Mouse (Mus musculus) CH12.LX (cell line): Measurements from ENCODE around the gene Car8. TPM values are rescaled to one million over a fixed set of nuclear protein-coding genes. Genes with fewer than 3 reads are reported as not detected.

Experiments
- DNase-seq: peaks from one replicate; pipeline ENCODE4 v3.0.0-alpha.2; 2013; ENCODE audit errors: extremely low read depth
- H3K27ac ChIP-seq: 2 replicates; pipeline ENCODE4 v1.5.1; 2012; ENCODE audit warnings: low read depth, mild to moderate bottlenecking, control low read depth, moderate library complexity; ENCODE audit not compliant: insufficient read depth
- H3K27me3 ChIP-seq: replicated peaks from 2 replicates; pipeline ENCODE3; 2012; ENCODE audit warnings: inconsistent platforms
- H3K36me3 ChIP-seq, 2 experiments: replicated peaks in 1 of 2; 2 replicates each; pipeline versions ENCODE3 to v1.6.1; 2012; ENCODE audit warnings: inconsistent platforms in 1 of 2, low read length in 1 of 2, mild to moderate bottlenecking in 1 of 2, mixed read lengths in 1 of 2, moderate library complexity in 1 of 2; ENCODE audit not compliant: control insufficient read depth in 1 of 2, insufficient read depth in 1 of 2
- H3K4me1 ChIP-seq, 2 experiments: 2 replicates each; pipeline ENCODE4 v1.6.1; 2012; ENCODE audit warnings: inconsistent platforms in 1 of 2, moderate library complexity in 1 of 2; ENCODE audit not compliant: insufficient read depth in 2 of 2, control insufficient read depth in 1 of 2
- H3K4me2 ChIP-seq: 2 replicates; pipeline ENCODE4 v1.6.1; 2012; ENCODE audit warnings: low read depth, mild to moderate bottlenecking, control low read depth; ENCODE audit not compliant: poor library complexity, insufficient read depth, severe bottlenecking
- H3K4me3 ChIP-seq, 3 experiments: fragments of 150-350 bp in 1 of 3; sonication (generic) in 1 of 3; replicated peaks in 1 of 3; 2 replicates each; pipeline versions ENCODE3 to v1.5.1; 2011 to 2012; ENCODE audit warnings: low read depth in 2 of 3, low read length in 2 of 3, mild to moderate bottlenecking in 2 of 3, moderate library complexity in 2 of 3, control low read depth in 1 of 3, improper control_type of control experiment in 1 of 3, inconsistent platforms in 1 of 3, mixed read lengths in 1 of 3; ENCODE audit not compliant: poor library complexity in 1 of 3
- H3K79me2 ChIP-seq: replicated peaks from 2 replicates; pipeline ENCODE4 v1.6.1; 2012; ENCODE audit warnings: mild to moderate bottlenecking, moderate library complexity; ENCODE audit not compliant: control insufficient read depth, poor library complexity, insufficient read depth, severe bottlenecking; ENCODE audit errors: extremely low read depth
- H3K9ac ChIP-seq: 2 replicates; pipeline ENCODE4 v1.6.1; 2012; ENCODE audit warnings: low read depth, mild to moderate bottlenecking, control low read depth, moderate library complexity; ENCODE audit not compliant: insufficient read depth
- H3K9me3 ChIP-seq: replicated peaks from 2 replicates; pipeline ENCODE3; 2012; ENCODE audit warnings: low read length, inconsistent platforms, mixed read lengths
- BHLHE40 ChIP-seq: IDR thresholded peaks from 2 replicates; pipeline ENCODE4 v1.6.1; 2011; ENCODE audit warnings: mild to moderate bottlenecking, low read depth, low read length, improper control_type of control experiment
- CHD1 ChIP-seq: IDR thresholded peaks from 2 replicates; pipeline ENCODE4 v1.6.1; 2012; ENCODE audit warnings: low read depth, low read length, improper control_type of control experiment, inconsistent platforms
- CTCF ChIP-seq, 2 experiments: IDR thresholded peaks in 1 of 2; conservative IDR thresholded peaks in 1 of 2; 2 replicates each; pipeline ENCODE4 v1.5.1; 2011 to 2012; ENCODE audit warnings: low read depth in 2 of 2, low read length in 2 of 2, improper control_type of control experiment in 1 of 2, inconsistent platforms in 1 of 2, mild to moderate bottlenecking in 1 of 2, moderate library complexity in 1 of 2
- E2F4 ChIP-seq: IDR thresholded peaks from 2 replicates; pipeline ENCODE4 v1.6.1; 2011; ENCODE audit warnings: low read depth, low read length, improper control_type of control experiment; ENCODE audit not compliant: insufficient replicate concordance
- ELF1 ChIP-seq: IDR thresholded peaks from 2 replicates; pipeline ENCODE4 v1.6.1; 2014; ENCODE audit warnings: low read depth, mild to moderate bottlenecking, inconsistent platforms, low read length, improper control_type of control experiment
- EP300 ChIP-seq: IDR thresholded peaks from 2 replicates; pipeline ENCODE4 v1.6.1; 2011; ENCODE audit warnings: low read length, improper control_type of control experiment
- ETS1 ChIP-seq: conservative IDR thresholded peaks from 2 replicates; pipeline ENCODE4 v1.6.1; 2012; ENCODE audit warnings: low read depth, mild to moderate bottlenecking, inconsistent platforms, low read length, improper control_type of control experiment, moderate library complexity
- JUN ChIP-seq: IDR thresholded peaks from 2 replicates; pipeline ENCODE4 v1.6.1; 2011; ENCODE audit warnings: low read depth, mild to moderate bottlenecking, low read length, improper control_type of control experiment, moderate library complexity; ENCODE audit not compliant: insufficient read depth
- KAT2A ChIP-seq: IDR thresholded peaks from 2 replicates; pipeline ENCODE4 v1.6.1; 2012; ENCODE audit warnings: low read length, improper control_type of control experiment, inconsistent platforms; ENCODE audit not compliant: insufficient replicate concordance
- MAFK ChIP-seq: IDR thresholded peaks from 2 replicates; pipeline ENCODE4 v1.6.1; 2011; ENCODE audit warnings: low read length, improper control_type of control experiment; ENCODE audit not compliant: insufficient replicate concordance
- MAX ChIP-seq: IDR thresholded peaks from 2 replicates; pipeline ENCODE4 v1.6.1; 2011; ENCODE audit warnings: low read length, improper control_type of control experiment
- MAZ ChIP-seq: IDR thresholded peaks from 2 replicates; pipeline ENCODE4 v1.6.1; 2012; ENCODE audit warnings: low read depth, mild to moderate bottlenecking, inconsistent platforms, low read length, improper control_type of control experiment, moderate library complexity
- MEF2A ChIP-seq: IDR thresholded peaks from 2 replicates; pipeline ENCODE4 v1.6.1; 2014; ENCODE audit warnings: low read depth, mild to moderate bottlenecking, inconsistent platforms, low read length, improper control_type of control experiment, borderline replicate concordance
- MYC ChIP-seq: IDR thresholded peaks from 2 replicates; pipeline ENCODE4 v1.6.1; 2011; ENCODE audit warnings: low read depth, mild to moderate bottlenecking, improper control_type of control experiment, low read length
- NELFE ChIP-seq: IDR thresholded peaks from 2 replicates; pipeline ENCODE4 v1.6.1; 2011; ENCODE audit warnings: low read depth, low read length, improper control_type of control experiment
- NRF1 ChIP-seq: IDR thresholded peaks from 2 replicates; pipeline ENCODE4 v1.6.1; 2014; ENCODE audit warnings: low read depth, mild to moderate bottlenecking, inconsistent platforms, low read length, improper control_type of control experiment, moderate library complexity
- POLR2A ChIP-seq: IDR thresholded peaks from 2 replicates; pipeline ENCODE4 v1.6.1; 2011; ENCODE audit warnings: low read depth, mild to moderate bottlenecking, improper control_type of control experiment, low read length
- POLR2AphosphoS2 ChIP-seq: IDR thresholded peaks from 2 replicates; pipeline ENCODE4 v1.6.1; 2011; ENCODE audit warnings: low read depth, low read length, improper control_type of control experiment
- RAD21 ChIP-seq: IDR thresholded peaks from 2 replicates; pipeline ENCODE4 v1.6.1; 2011; ENCODE audit warnings: low read depth, mild to moderate bottlenecking, low read length, improper control_type of control experiment, moderate library complexity
- RCOR1 ChIP-seq: conservative IDR thresholded peaks from 2 replicates; pipeline ENCODE4 v1.6.1; 2012; ENCODE audit warnings: low read depth, mild to moderate bottlenecking, inconsistent platforms, low read length, improper control_type of control experiment
- SMC3 ChIP-seq: IDR thresholded peaks from 2 replicates; pipeline ENCODE4 v1.6.1; 2011; ENCODE audit warnings: low read depth, low read length, improper control_type of control experiment
- TBP ChIP-seq: conservative IDR thresholded peaks from 2 replicates; pipeline ENCODE4 v1.6.1; 2011; ENCODE audit warnings: low read depth, low read length, improper control_type of control experiment
- USF1 ChIP-seq: IDR thresholded peaks from 2 replicates; pipeline ENCODE4 v1.6.1; 2014; ENCODE audit warnings: low read depth, mild to moderate bottlenecking, inconsistent platforms, low read length, improper control_type of control experiment
- USF2 ChIP-seq: conservative IDR thresholded peaks from 2 replicates; pipeline ENCODE4 v1.6.1; 2011; ENCODE audit warnings: low read depth, low read length, improper control_type of control experiment
- ZKSCAN1 ChIP-seq: IDR thresholded peaks from 2 replicates; pipeline ENCODE4 v1.6.1; 2012; ENCODE audit warnings: low read depth, inconsistent platforms, low read length, improper control_type of control experiment, borderline replicate concordance
- ZMIZ1 ChIP-seq: IDR thresholded peaks from 2 replicates; pipeline ENCODE4 v1.6.1; 2012; ENCODE audit warnings: low read depth, mild to moderate bottlenecking, inconsistent platforms, low read length, improper control_type of control experiment
- dilution Hi-C: fragments of 300-500 bp; cut with MboI; formaldehyde crosslinking; loops from 2 replicates; pipeline ENCODE4 v1.14.3; 2020; ENCODE audit warnings: low sequenced_read_pairs; ENCODE audit not compliant: extremely low pct_unique_long_range_greater_than_20kb, extremely low pct_ligation_motif_present
- in situ Hi-C: fragments of 300-500 bp; cut with MboI; formaldehyde crosslinking; loops from 3 replicates; pipeline ENCODE4 v1.14.3; 2019; ENCODE audit warnings: low sequenced_read_pairs, low pct_ligation_motif_present, low pct_unique_long_range_greater_than_20kb, mixed read lengths
- polyA plus RNA-seq: library from polyadenylated mRNA; unstranded; fragments of >175 nt; gene quantifications from 2 replicates; pipeline ENCODE4 v1.2.1, GENCODE M21; 2012; ENCODE audit warnings: low read depth; ENCODE audit not compliant: insufficient read length
- total RNA-seq, 2 experiments: library from RNA; depleted of rRNA; stranded (reverse); fragments of 300-350 nt in 1 of 2; fragments of >200 nt in 1 of 2; gene quantifications; 2 replicates each; pipeline ENCODE4 v1.2.3; 2012 to 2014

Gene Car8
- total and polyA plus RNA-seq, 3 experiments, result not detected

DNA sequence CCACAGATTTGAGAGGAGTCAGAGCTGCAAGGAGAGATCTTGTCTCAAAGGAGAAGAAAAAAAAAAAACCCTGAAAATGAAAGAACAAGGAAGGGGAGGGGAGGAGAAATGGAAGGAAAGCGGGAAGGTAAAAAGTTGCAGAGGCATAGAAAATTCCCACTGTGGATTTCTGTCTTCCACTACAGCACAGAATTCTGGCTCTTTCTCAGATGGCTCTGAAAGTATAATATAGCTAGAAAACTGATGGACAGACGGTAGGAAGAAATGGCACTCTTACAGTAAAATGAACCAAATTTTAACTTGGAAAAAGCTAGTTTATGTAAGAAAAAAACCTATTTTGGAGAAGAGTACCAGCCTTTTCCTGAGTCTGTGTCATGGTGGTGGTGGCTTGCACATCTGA, 39.3 kb upstream of the Car8 start:
- no peak overlapping the region for H3K27ac ChIP-seq
- H3K4me1 ChIP-seq, result no peaks in the 10 kb centered on the region
- no peak for DNase-seq
- H3K79me2 ChIP-seq, result no peaks in the 10 kb centered on the region
- in situ Hi-C loops, result no loop called here
- no peaks in the 10 kb centered on the region for H3K27me3 ChIP-seq
- no peak overlapping the region for H3K4me2 ChIP-seq
- dilution Hi-C loops, result no loop called here
- no peak overlapping the region for H3K9ac ChIP-seq
- TF ChIP-seq EP300, result no peak
- TF ChIP-seq ETS1, result no peak
- TF ChIP-seq E2F4, result no peak
- TF ChIP-seq ELF1, result no peak
- TF ChIP-seq MAZ, result no peak
- TF ChIP-seq MEF2A, result no peak
- no peak for TF ChIP-seq MAFK
- TF ChIP-seq ZKSCAN1, result no peak
- no peak for TF ChIP-seq NELFE
- no peak for TF ChIP-seq USF2
- TF ChIP-seq TBP, result no peak
- no peak for TF ChIP-seq RAD21
- no peak for TF ChIP-seq CTCF (conservative IDR thresholded peaks at IDR 0.05 in 1 of 2, IDR thresholded peaks at IDR 0.05 in 1 of 2; ENCODE audit: low read depth in 2 of 2, low read length in 2 of 2)
- no peak for TF ChIP-seq RCOR1
- no peak for TF ChIP-seq SMC3
- no peaks in the 10 kb centered on the region for H3K9me3 ChIP-seq
- H3K4me3 ChIP-seq, result no peak overlapping the region
- H3K36me3 ChIP-seq, result no peaks in the 10 kb centered on the region

DNA sequence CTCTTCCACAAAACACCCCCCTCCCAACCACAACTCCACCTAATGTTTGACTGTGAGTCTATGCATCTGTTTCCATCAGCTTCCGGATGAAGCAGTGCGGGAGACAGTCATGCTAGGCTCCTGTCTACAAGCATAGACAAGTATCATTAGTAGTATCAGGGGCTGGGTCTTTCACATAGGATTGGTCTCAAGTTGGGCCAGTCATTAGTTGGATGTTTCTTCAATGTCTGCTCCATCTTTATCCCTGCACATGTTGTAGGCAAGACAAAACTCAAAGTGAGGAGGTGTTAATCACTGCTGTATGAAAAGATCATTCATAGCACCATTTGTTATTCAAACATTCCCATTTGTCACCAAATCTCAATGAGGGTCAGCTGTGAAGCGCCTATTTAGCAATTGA, 11.0 kb upstream of the Car8 start:
- TF ChIP-seq NRF1, result no peak
- no peak for TF ChIP-seq ETS1
- TF ChIP-seq MYC, result no peak
- no peak for TF ChIP-seq BHLHE40
- no peak for TF ChIP-seq EP300
- TF ChIP-seq CHD1, result no peak
- TF ChIP-seq RCOR1, result no peak
- TF ChIP-seq POLR2A, result no peak
- TF ChIP-seq MAX, result no peak
- no peak for TF ChIP-seq ZMIZ1
- TF ChIP-seq POLR2AphosphoS2, result no peak
- TF ChIP-seq ELF1, result no peak
- no peak for TF ChIP-seq ZKSCAN1
- no peak for TF ChIP-seq USF1
- TF ChIP-seq JUN, result no peak
- TF ChIP-seq KAT2A, result no peak
- Histone ChIP-seq H3K9me3 (no peaks in the 10 kb centered on the region), H3K4me1 (no peaks in the 10 kb centered on the region), H3K27me3 (no peaks in the 10 kb centered on the region), H3K79me2 (no peaks in the 10 kb centered on the region), H3K4me2 (no peak overlapping the region), H3K4me3 (no peak overlapping the region), H3K27ac (no peak overlapping the region), H3K9ac (no peak overlapping the region), H3K36me3 (no peaks in the 10 kb centered on the region)
- no peak for DNase-seq
- dilution Hi-C loops (no loop called here), in situ Hi-C loops (no loop called here)
